Mouse (Mus musculus) liver, embryonic 12.5 days (tissue): Measurements from ENCODE around the gene Ncf2. TPM values are rescaled to one million over a fixed set of nuclear protein-coding genes. Genes with fewer than 3 reads are reported as not detected.

Experiments used
- ATAC-seq: fragments of 200-750 bp; cut with Nextera tagmentation; 2 replicates; pipeline ENCODE4 v1.8.0; 2017; ENCODE audit warnings: moderate number of reproducible peaks, mild to moderate bottlenecking, moderate library complexity
- H3K27ac ChIP-seq: fragments of 300-500 bp; sonication (generic); 2 replicates; pipeline ENCODE4 v1.5.1; 2016; ENCODE audit warnings: mild to moderate bottlenecking
- H3K27me3 ChIP-seq: fragments of 300-500 bp; sonication (generic); replicated peaks from 2 replicates; pipeline ENCODE4 v1.6.1; 2016; ENCODE audit warnings: mild to moderate bottlenecking, moderate library complexity
- H3K36me3 ChIP-seq: fragments of 300-500 bp; sonication (generic); 2 replicates; pipeline ENCODE4 v1.6.1; 2016; ENCODE audit warnings: mild to moderate bottlenecking, moderate library complexity
- H3K4me1 ChIP-seq: fragments of 300-500 bp; sonication (generic); 2 replicates; pipeline ENCODE4 v1.6.1; 2016
- H3K4me2 ChIP-seq: fragments of 300-500 bp; sonication (generic); 2 replicates; pipeline ENCODE4 v1.6.1; 2016; ENCODE audit warnings: mild to moderate bottlenecking, moderate library complexity
- H3K4me3 ChIP-seq: fragments of 300-500 bp; sonication (generic); 2 replicates; pipeline ENCODE4 v1.5.1; 2016; ENCODE audit warnings: mild to moderate bottlenecking, moderate library complexity
- H3K9ac ChIP-seq: fragments of 300-500 bp; sonication (generic); 2 replicates; pipeline ENCODE4 v1.6.1; 2016; ENCODE audit warnings: mild to moderate bottlenecking, moderate library complexity
- H3K9me3 ChIP-seq: fragments of 300-500 bp; sonication (generic); replicated peaks from 2 replicates; pipeline ENCODE4 v1.6.1; 2016; ENCODE audit warnings: mild to moderate bottlenecking, moderate library complexity
- WGBS: fragments of 180-500 bp; shearing (Covaris S2); methylation state at CpG from one replicate; pipeline ENCODE4 v1.1.7; 2016; ENCODE audit not compliant: insufficient replicate concordance; 5-methylcytosine and 5-hydroxymethylcytosine counted together
- polyA plus RNA-seq: library from polyadenylated mRNA; unstranded; fragments of >200 nt; fragmentation: Nextera tagmentation; extraction: Ambion mirVana; gene quantifications from 2 replicates; pipeline ENCODE4 v1.2.1, GENCODE M21; 2016

The Ncf2 gene
- polyA plus RNA-seq, 1 experiment from 2014 or later: 9.5 TPM

DNA sequence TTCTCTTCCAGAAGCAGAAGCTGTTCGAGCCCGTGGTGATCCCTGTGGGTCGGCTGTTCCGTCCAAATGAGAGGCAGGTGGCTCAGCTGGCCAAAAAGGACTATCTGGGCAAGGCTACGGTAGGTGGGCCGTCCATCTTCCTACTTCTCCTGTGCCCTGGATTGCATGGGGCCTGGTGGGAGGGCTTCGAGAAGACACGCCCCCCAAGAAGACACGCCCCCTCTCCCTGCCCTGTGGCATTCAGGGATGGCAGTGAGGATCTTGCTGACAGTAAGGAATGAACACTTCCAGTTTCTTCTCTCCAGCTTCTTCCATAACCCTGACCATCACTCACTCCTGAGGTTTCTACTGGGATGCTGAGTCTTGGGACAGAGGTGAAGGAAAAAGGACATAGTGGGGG is 24.2 kb downstream of the Ncf2 start:
- Histone ChIP-seq H3K9me3 (no peaks in the 10 kb centered on the region), H3K36me3 (no peaks in the 10 kb centered on the region; the same call in 1 of the 2 replicates), H3K4me3 (no peak overlapping the region), H3K4me2 (no peak overlapping the region), H3K4me1 (no peaks in the 10 kb centered on the region), H3K9ac (no peak overlapping the region), H3K27me3 (no peaks in the 10 kb centered on the region), H3K27ac (no peak overlapping the region)
- WGBS: 75% methylated on average over 9 of the region's 9 CpGs
- peak; percentile 40; the same call in 1 of the 2 replicates for ATAC-seq

DNA sequence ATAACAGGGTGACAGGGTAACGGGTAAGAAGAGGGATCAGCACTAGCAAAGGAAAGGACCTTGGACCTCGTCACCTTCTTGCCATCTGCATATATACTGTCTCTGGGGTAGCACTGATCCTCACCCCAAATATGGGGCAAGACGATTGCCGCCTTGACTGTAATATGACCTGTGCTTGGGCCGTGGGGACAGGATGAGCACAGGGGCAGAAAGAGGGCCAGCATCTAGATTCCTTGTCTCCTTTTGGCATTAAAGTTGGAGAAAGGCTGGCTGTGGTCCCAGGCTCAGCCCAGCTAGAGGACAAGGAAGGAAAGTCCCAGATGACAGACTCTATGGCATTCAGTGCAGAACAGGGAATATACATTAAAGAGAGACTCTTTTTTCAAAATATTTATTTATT is 26.5 kb downstream of the Ncf2 start:
- no peak for ATAC-seq
- no peak overlapping the region for H3K27ac ChIP-seq
- no peaks in the 10 kb centered on the region; the same call in 1 of the 2 replicates for H3K36me3 ChIP-seq
- H3K4me3 ChIP-seq: no peak overlapping the region
- H3K4me1 ChIP-seq: no peaks in the 10 kb centered on the region
- H3K4me2 ChIP-seq: no peak overlapping the region
- no peaks in the 10 kb centered on the region for H3K9me3 ChIP-seq
- 71% methylated on average over 5 of the region's 5 CpGs for WGBS
- no peak overlapping the region for H3K9ac ChIP-seq
- H3K27me3 ChIP-seq: no peaks in the 10 kb centered on the region

DNA sequence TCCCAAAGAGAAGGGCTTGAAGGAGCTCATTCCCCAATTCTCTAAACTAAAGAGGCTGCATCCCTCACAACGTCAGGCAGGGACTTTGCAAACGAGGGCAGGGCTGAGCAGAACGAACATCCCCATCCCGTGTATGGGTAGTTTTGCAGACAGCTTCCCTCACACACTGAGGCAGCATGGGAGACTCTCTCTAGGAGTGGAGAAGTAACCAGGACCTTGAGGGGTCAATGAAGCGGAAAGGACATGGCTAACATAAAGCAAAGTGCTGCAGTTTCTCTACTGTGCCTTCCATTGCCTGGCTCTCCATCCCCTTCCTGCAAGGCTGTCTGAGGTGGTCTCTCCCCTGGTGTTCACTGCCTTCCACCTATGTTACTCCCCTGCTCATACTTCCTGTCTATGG is 28.2 kb downstream of the Ncf2 start:
- H3K9me3 ChIP-seq: no peaks in the 10 kb centered on the region
- H3K4me1 ChIP-seq: no peaks in the 10 kb centered on the region
- no peaks in the 10 kb centered on the region for H3K27me3 ChIP-seq
- no peak overlapping the region for H3K27ac ChIP-seq
- 72% methylated on average over 5 of the region's 5 CpGs for WGBS
- no peak overlapping the region for H3K9ac ChIP-seq
- H3K36me3 ChIP-seq: no peaks in the 10 kb centered on the region; the same call in 1 of the 2 replicates
- H3K4me3 ChIP-seq: no peak overlapping the region
- no peak overlapping the region for H3K4me2 ChIP-seq
- no peak for ATAC-seq

DNA sequence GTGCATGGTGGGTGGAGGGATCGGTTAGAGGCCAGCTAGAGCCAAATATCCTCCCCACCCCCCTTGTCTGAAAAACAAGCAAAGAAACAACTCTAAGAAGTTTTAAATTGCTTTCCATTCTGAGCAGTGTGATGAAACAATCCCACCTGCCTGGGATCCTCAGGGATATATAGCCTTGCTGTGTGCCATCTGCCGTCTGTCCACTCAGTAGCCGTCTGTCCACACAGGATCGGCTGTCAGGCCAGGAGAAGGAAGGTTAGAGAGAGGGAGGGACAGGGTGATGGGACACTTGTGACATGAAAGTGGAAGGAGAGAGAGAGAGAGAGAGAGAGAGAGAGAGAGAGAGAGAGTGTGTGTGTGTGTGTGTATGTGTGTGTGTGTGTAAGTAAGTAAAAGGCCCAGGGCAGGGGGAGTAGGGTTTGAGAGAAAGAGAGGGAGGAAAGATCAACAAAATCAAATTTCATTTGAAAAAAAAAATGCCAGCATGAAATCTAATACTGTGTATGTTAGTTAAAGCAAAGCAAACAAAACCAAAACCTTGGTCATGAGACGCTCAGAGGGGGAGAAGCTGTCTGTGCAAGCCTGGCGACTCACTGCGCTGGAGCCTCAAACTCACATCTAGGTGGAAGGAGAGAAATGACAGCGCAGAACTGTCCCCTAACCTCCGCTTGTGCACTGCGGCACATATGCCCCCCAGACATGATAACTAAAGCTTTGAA is 28.8 kb downstream of the Ncf2 start:
- Histone ChIP-seq H3K9ac (no peak overlapping the region), H3K4me2 (no peak overlapping the region), H3K9me3 (no peaks in the 10 kb centered on the region), H3K27ac (no peak overlapping the region), H3K4me3 (no peak overlapping the region), H3K36me3 (no peaks in the 10 kb centered on the region; the same call in 1 of the 2 replicates), H3K4me1 (no peaks in the 10 kb centered on the region), H3K27me3 (no peaks in the 10 kb centered on the region)
- 75% methylated on average over 10 of the region's 10 CpGs for WGBS
- ATAC-seq: no peak

DNA sequence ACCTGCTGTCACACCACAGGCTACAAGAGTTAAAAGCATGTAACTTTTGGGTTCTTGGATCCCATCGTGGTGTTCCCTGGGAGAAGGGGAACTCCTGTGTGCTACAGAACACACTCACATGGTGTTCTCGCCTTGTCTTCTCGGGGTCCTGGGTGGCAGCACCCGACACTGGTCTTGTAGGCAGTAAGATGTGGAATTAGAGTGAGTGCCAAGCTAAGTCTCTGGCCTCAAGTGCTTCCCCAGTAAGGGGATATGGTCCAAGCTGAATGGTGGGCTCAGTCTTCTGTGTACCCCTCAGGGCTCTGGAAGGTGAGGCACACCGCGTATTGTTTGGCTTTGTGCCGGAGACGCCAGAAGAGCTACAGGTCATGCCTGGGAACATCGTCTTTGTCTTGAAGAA is 30.1 kb downstream of the Ncf2 start:
- 86% methylated on average over 9 of the region's 9 CpGs for WGBS

DNA sequence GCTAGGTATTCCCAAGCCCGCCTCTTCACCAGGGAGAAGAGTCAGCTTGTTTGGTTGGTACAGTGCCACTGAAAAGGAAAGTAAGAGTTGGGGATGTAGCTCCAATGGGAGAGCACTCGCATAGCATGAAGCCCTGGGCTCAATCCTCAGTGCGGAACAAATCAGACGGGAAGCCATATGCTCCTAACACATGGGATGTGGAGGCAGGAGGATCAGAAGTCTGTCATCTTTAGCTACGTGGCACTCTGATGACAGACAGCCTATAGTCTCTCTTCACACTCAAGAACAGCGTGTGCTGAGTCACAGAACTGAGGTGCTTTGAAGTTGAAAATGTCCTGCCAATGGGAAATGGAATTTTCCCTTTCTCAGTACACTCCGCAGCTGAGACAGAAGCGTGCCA is 31.0 kb downstream of the Ncf2 start:
- no peak overlapping the region for H3K27ac ChIP-seq
- WGBS: 86% methylated on average over 8 of the region's 8 CpGs
- no peaks in the 10 kb centered on the region for H3K4me1 ChIP-seq
- no peak overlapping the region for H3K4me3 ChIP-seq
- no peak overlapping the region for H3K9ac ChIP-seq
- no peak overlapping the region for H3K4me2 ChIP-seq
- H3K27me3 ChIP-seq: no peaks in the 10 kb centered on the region
- ATAC-seq: no peak
- H3K9me3 ChIP-seq: no peaks in the 10 kb centered on the region
- peaks cover 14% of the 10 kb centered on the region for H3K36me3 ChIP-seq

More for the DNA sequence above, 30.1 kb downstream of the Ncf2 start:
- ATAC-seq: no peak
- H3K4me3 ChIP-seq: no peak overlapping the region
- H3K27ac ChIP-seq: no peak overlapping the region
- no peaks in the 10 kb centered on the region for H3K4me1 ChIP-seq
- H3K36me3 ChIP-seq: peaks cover 5% of the 10 kb centered on the region
- H3K9me3 ChIP-seq: no peaks in the 10 kb centered on the region
- H3K4me2 ChIP-seq: no peak overlapping the region
- no peaks in the 10 kb centered on the region for H3K27me3 ChIP-seq
- H3K9ac ChIP-seq: no peak overlapping the region

DNA sequence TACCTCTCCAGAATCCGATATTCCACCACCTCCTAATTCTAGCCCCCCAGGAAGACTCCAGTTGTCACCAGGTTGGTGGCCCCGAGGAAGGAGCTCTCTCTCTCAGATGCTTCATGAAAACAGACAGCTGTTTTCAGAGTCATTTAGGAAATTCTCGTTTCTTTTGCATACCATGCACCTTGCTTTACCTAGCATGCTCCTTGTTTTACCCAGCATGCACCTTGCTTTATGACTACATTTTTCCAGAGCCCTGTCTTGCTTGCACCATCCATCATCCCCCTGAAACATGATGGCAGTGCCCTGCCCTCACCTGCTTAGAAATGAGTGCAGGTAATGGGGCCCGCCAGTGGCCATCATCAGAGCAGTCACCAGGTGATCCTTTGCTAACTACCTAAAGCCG is 31.6 kb downstream of the Ncf2 start:
- Histone ChIP-seq H3K4me2 (no peak overlapping the region), H3K36me3 (peaks cover 20% of the 10 kb centered on the region), H3K4me1 (no peaks in the 10 kb centered on the region), H3K4me3 (no peak overlapping the region), H3K9me3 (no peaks in the 10 kb centered on the region), H3K27ac (no peak overlapping the region), H3K27me3 (no peaks in the 10 kb centered on the region), H3K9ac (no peak overlapping the region)
- no peak for ATAC-seq
- 74% methylated on average over 5 of the region's 5 CpGs for WGBS

DNA sequence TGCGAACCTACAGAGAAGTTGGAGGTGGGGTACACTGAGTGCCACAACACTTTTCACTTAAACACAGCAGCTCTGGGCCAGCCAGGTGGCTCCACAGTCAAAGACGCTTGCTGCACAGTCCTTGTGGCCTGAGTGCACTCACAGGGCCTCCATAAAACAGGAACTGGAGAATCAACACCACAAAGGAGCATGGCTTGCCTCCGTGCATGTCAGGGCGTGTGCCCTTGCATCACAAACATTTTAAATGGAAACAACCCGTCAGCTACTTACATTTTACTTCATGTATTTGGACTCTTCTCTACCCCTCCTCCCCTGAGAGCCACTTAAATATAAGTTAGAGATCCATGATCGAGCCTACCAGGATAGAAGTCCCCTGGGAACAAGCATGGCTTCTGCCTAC is 32.3 kb downstream of the Ncf2 start:
- H3K27ac ChIP-seq: no peak overlapping the region
- 61% methylated on average over 6 of the region's 6 CpGs for WGBS
- no peaks in the 10 kb centered on the region for H3K27me3 ChIP-seq
- H3K4me2 ChIP-seq: no peak overlapping the region
- no peak overlapping the region for H3K9ac ChIP-seq
- no peak overlapping the region for H3K4me3 ChIP-seq
- H3K36me3 ChIP-seq: peaks cover 27% of the 10 kb centered on the region
- H3K4me1 ChIP-seq: no peaks in the 10 kb centered on the region
- no peak for ATAC-seq
- H3K9me3 ChIP-seq: no peaks in the 10 kb centered on the region

DNA sequence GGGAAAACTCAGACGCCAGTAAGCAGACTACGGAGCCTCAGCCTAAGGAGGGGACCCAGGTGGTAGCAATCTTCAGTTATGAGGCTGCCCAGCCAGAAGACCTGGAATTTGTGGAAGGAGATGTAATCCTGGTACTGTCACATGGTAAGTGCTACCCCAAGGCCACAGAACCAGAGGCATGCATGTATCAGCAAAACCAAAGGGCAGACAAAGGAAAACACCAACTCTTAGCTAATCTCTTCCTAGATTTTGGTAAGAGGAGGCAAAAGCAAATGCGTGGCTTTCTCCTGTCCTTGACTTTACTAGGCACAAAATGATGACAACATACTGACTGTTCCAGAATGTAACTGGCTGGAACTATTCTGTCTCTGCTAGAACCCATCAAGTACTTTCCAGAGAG is 35.1 kb downstream of the Ncf2 start:
- H3K4me1 ChIP-seq: no peaks in the 10 kb centered on the region
- no peaks in the 10 kb centered on the region for H3K9me3 ChIP-seq
- peaks cover 51% of the 10 kb centered on the region for H3K36me3 ChIP-seq
- 89% methylated on average over 3 of the region's 3 CpGs for WGBS
- H3K27ac ChIP-seq: no peak overlapping the region
- ATAC-seq: no peak
- no peaks in the 10 kb centered on the region for H3K27me3 ChIP-seq
- H3K9ac ChIP-seq: no peak overlapping the region
- no peak overlapping the region for H3K4me3 ChIP-seq
- no peak overlapping the region for H3K4me2 ChIP-seq

DNA sequence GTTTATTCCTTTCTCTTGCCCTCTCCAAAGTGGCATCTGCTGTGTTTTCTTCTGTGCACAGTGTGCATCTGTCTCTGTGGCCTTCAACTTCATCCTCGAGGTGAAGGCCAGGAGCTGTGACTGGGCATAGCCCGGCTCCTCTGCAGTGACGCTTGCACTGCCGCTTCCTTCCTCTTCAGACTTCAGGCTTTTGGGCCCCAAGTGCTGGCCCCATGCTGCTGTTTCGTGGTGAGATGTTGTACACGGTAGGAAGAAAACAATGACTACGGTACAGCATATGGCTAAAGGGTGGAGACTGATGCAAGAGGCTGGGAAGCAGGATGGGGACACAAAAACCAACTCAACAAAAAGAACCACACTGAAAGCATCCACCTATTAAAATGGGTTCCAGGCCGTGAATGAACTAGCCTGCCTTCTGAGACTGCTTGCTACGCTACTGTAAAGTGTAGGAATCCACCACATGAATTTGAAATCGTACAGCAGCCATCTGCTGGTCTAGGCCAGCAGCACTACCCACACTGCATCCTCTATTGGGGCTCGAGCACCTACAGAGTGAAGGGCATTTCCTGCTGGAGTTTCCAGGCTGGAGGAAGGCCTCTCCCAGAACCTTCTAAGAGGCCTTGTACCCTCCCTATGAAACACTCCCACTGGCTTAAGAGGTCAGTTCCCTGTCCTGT is 38.2 kb downstream of the Ncf2 start:
- ATAC-seq: no peak; the same call in 1 of the 2 replicates
- WGBS: 55% methylated on average over 11 of the region's 11 CpGs
- Histone ChIP-seq H3K9ac (no peak overlapping the region), H3K9me3 (no peaks in the 10 kb centered on the region), H3K4me2 (no peak overlapping the region), H3K27ac (no peak overlapping the region), H3K27me3 (no peaks in the 10 kb centered on the region), H3K36me3 (peaks cover 81% of the 10 kb centered on the region), H3K4me1 (no peaks in the 10 kb centered on the region), H3K4me3 (no peak overlapping the region)

DNA sequence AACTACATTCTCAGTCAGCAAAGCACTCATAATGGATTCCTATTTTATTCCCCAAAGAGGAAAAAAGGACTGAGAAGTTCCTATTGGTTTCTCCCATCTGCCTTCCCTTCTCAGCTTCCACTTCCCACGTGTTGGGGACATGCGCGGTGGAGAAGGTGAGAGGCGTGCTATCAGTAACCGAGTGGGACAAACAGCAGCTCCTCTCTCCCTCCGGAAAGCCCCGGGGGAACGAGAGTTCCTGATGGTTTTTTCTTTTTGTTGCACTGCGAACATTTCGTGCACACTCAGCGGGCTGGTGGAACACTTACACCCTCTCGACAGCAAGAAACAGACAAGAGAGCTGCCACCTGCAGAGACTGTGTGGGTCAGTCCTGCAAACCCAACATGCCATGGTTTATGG is 38.8 kb downstream of the Ncf2 start:
- Histone ChIP-seq H3K9ac (no peak overlapping the region), H3K4me3 (no peak overlapping the region), H3K27ac (no peak overlapping the region), H3K27me3 (no peaks in the 10 kb centered on the region), H3K9me3 (no peaks in the 10 kb centered on the region), H3K36me3 (peaks cover 87% of the 10 kb centered on the region), H3K4me1 (no peaks in the 10 kb centered on the region), H3K4me2 (no peak overlapping the region)
- no peak for ATAC-seq
- 87% methylated on average over 12 of the region's 12 CpGs for WGBS

DNA sequence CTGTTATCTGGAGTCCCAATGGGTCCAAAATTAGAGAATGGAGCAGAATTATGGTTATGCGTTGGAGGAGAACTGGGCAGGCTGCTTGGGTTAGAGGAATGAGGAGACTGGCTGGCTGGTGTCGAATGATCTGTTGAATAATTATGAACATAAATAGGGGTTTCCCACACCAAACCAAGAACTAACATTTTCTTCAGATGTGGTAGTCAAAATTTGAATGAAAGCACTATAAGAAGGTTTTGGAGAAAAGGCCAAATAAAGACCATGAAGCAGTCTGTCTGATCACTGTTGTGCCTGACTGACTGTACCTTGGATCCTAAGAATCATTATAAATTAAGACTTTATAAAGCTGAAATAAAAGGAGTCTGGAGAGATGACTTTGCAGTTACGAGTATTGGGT is 40.3 kb downstream of the Ncf2 start:
- Histone ChIP-seq H3K4me3 (no peak overlapping the region), H3K4me2 (no peak overlapping the region), H3K27ac (no peak overlapping the region), H3K36me3 (peaks cover 93% of the 10 kb centered on the region), H3K9ac (no peak overlapping the region), H3K27me3 (no peaks in the 10 kb centered on the region), H3K4me1 (no peaks in the 10 kb centered on the region), H3K9me3 (no peaks in the 10 kb centered on the region)
- ATAC-seq: no peak
- 85% methylated on average over 3 of the region's 3 CpGs for WGBS
